Mouse (Mus musculus) hindlimb bud, embryonic 11.5 days (tissue): Measurements from ENCODE around the gene Usp50.

Experiments
- DNase-seq: peaks from one replicate; pipeline ENCODE4 v3.0.0-alpha.2; 2012; ENCODE audit warnings: low read depth, low spot score; ENCODE audit errors: extremely low spot score

Gene Usp50

GRCm38 (mm10) chr2:126668621-126669252 lies 114.5 kb downstream of the Usp50 start:
- no peak for DNase-seq

- no peak for DNase-seq
These were observed 117.3 kb downstream of the Usp50 start for GRCm38 (mm10) chr2:126665984-126666383.

- no peak for DNase-seq
These were observed 119.8 kb downstream of the Usp50 start for GRCm38 (mm10) chr2:126663481-126663880.
